Mouse (Mus musculus): ENCODE results near the gene Wdr92. TPM values are rescaled to one million over a fixed set of nuclear protein-coding genes. Genes with fewer than 3 reads are reported as not detected.

Wdr92 gene
- polyA plus RNA-seq (2012; rRNA removed) (5.0 and 6.2 TPM in 2 replicates), polyA plus RNA-seq (2014; fragmentation: Nextera tagmentation; extraction: Ambion mirVana) (12.1 and 12.8 TPM in 2 replicates)

- Histone ChIP-seq H3K36me3 (replicated peaks; ENCODE audit: control insufficient read depth, insufficient read depth, low read depth) (no peaks in the 10 kb centered on the region), H3K4me2 (ENCODE audit: low read depth) (no peak within 1 kb of the TSS), H3K4me1 (replicated peaks; ENCODE audit: control insufficient read depth in 2 of 2, insufficient read depth in 2 of 2, low read length in 1 of 2) (no peaks in the 10 kb centered on the region), H3K9ac (replicated peaks) (no peak within 1 kb of the TSS), H3K4me3 (ENCODE audit: insufficient read depth in 1 of 2, low read depth in 2 of 2, low read length in 2 of 2) (no peak within 1 kb of the TSS), H3K27ac (no peak within 1 kb of the TSS), H3K9me3 (ENCODE audit: control insufficient read depth, low read length) (no peaks in the 10 kb centered on the region), H3K27me3 (ENCODE audit: control insufficient read depth, insufficient read depth, low read length) (no peaks in the 10 kb centered on the region)
- ATAC-seq (ENCODE audit: insufficient read depth) = no peak
- DNase-seq (ENCODE audit: low read depth in 3 of 3, low spot score in 3 of 3) = no peak
- TF ChIP-seq EP300 (IDR thresholded peaks at IDR 0.05; ENCODE audit: low read depth) = no peak
- TF ChIP-seq CTCF (IDR thresholded peaks at IDR 0.05; ENCODE audit: low read depth) = no peak
- 72% methylated on average over 3 of the region's 3 CpGs for WGBS (ENCODE audit: insufficient replicate concordance)
These were observed at the start of gene Wdr92 for GRCm38 (mm10) chr11:17181807-17182206. TSS of gene Wdr92 (plus strand) at chr11:17182107.

DNA sequence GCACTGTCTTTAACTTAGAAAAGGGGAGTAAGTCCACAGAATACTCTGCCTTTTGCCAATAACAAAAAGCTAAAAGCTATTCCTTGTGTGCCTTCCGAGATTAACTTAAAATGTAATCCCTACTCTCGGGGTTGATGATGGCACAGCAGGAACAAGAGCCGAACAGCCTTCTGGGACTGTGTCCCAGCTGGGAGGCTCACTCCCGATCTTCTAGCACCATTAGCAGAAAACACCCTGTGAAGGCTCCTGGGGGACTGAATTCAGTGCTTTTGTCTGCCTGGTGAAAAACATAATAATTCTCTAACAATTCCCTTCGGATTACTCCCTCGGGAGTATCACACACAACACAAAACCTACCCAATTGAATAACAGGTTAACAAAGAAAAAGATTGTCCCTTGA is 46.3 kb upstream of the Wdr92 start:
- Histone ChIP-seq H3K4me2 (ENCODE audit: low read depth) (no peak overlapping the region), H3K4me1 (replicated peaks; ENCODE audit: control insufficient read depth in 2 of 2, insufficient read depth in 2 of 2, low read length in 1 of 2) (no peaks in the 10 kb centered on the region), H3K36me3 (replicated peaks; ENCODE audit: control insufficient read depth, insufficient read depth, low read depth) (no peaks in the 10 kb centered on the region), H3K9ac (replicated peaks) (no peak overlapping the region), H3K27ac (no peak overlapping the region), H3K27me3 (ENCODE audit: control insufficient read depth, insufficient read depth, low read length) (no peaks in the 10 kb centered on the region), H3K9me3 (ENCODE audit: control insufficient read depth, low read length) (no peaks in the 10 kb centered on the region), H3K4me3 (ENCODE audit: insufficient read depth in 1 of 2, low read depth in 2 of 2, low read length in 2 of 2) (no peak overlapping the region)
- ATAC-seq (ENCODE audit: insufficient read depth) (no peak), DNase-seq (ENCODE audit: low read depth in 3 of 3, low spot score in 3 of 3) (no peak)
- TF ChIP-seq CTCF (IDR thresholded peaks at IDR 0.05; ENCODE audit: low read depth) (no peak), EP300 (IDR thresholded peaks at IDR 0.05; ENCODE audit: low read depth) (no peak)
- 49% methylated on average over 6 of the region's 6 CpGs for WGBS (ENCODE audit: insufficient replicate concordance)

- Histone ChIP-seq H3K36me3 (replicated peaks; ENCODE audit: control insufficient read depth, insufficient read depth, low read depth) (no peaks in the 10 kb centered on the region), H3K9me3 (ENCODE audit: control insufficient read depth, low read length) (no peaks in the 10 kb centered on the region), H3K27me3 (ENCODE audit: control insufficient read depth, insufficient read depth, low read length) (no peaks in the 10 kb centered on the region), H3K4me1 (replicated peaks; ENCODE audit: control insufficient read depth in 2 of 2, insufficient read depth in 2 of 2, low read length in 1 of 2) (no peaks in the 10 kb centered on the region), H3K4me3 (ENCODE audit: insufficient read depth in 1 of 2, low read depth in 2 of 2, low read length in 2 of 2) (no peak overlapping the region), H3K4me2 (ENCODE audit: low read depth) (no peak overlapping the region), H3K27ac (no peak overlapping the region), H3K9ac (replicated peaks) (no peak overlapping the region)
- DNase-seq (ENCODE audit: low read depth in 3 of 3, low spot score in 3 of 3) (no peak), ATAC-seq (ENCODE audit: insufficient read depth) (no peak)
- WGBS (ENCODE audit: insufficient replicate concordance) = 52% methylated on average over 6 of the region's 6 CpGs
- TF ChIP-seq CTCF (IDR thresholded peaks at IDR 0.05; ENCODE audit: low read depth) (no peak), EP300 (IDR thresholded peaks at IDR 0.05; ENCODE audit: low read depth) (no peak)
These were observed 43.4 kb upstream of the Wdr92 start for GRCm38 (mm10) chr11:17138306-17139033.

DNA sequence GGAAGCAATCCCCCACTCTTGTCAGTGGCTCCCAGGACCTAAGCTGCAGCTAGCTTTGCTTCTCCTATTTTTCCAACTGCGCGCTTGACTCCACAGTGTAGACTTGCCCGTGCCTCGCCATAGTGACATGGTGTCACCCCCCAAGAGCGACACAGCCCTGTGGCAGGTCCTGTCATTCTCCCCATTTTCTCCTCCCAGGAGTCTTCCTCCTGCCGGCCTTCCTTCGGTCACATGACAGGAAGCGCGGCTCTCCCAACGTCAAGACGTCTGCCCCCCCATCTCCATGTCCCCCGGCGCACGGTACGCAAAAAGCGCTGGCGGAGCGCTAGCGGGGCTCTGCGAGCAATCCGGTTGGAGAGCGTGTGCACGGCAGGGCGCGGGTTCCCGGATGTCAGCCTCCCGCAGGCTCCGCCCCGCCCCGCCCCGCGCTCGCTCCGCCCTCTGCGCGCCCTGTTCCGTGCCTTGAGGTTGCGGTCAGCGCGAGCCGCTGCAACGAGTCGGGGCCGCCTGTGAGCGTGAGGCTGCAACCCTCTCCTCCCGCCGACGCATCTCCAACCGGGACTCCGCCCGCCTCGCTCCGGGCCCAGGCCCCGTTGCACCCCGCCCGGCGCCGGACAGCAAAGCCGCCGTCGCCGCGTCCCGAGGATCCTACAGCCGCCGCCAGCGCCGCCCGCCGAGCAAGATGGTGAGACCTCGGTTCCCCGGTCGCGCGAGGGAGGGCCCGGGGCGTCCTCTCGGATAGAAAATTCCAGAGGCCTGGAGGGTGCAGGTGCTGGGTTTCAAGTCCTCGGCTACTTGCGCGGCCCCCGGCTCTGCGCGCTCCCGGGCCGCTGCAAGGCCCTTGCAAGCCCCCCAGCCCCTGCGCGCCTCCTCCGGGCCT is 22.8 kb upstream of the Wdr92 start, which contains the start of gene Ppp3r1:
TSS of gene Ppp3r1 (plus strand) at position 406 of the 880 bp plus-strand sequence.
- peak; percentile 97 for ATAC-seq (ENCODE audit: insufficient read depth)
- H3K27ac ChIP-seq = peak within 1 kb of the TSS; percentile 89
- under 1% methylated on average over 88 of the region's 89 CpGs for WGBS (ENCODE audit: insufficient replicate concordance)
- DNase-seq (ENCODE audit: low read depth in 3 of 3, low spot score in 3 of 3) = peak; percentile 89 to 92 (median 90)
- peak within 1 kb of the TSS; percentile 95 for H3K4me2 ChIP-seq (ENCODE audit: low read depth)
- H3K36me3 ChIP-seq (replicated peaks; ENCODE audit: control insufficient read depth, insufficient read depth, low read depth) = no peaks in the 10 kb centered on the region
- peak within 1 kb of the TSS; percentile 82 to 98 for H3K4me3 ChIP-seq (ENCODE audit: insufficient read depth in 1 of 2, low read depth in 2 of 2, low read length in 2 of 2)
- TF ChIP-seq EP300 (IDR thresholded peaks at IDR 0.05; ENCODE audit: low read depth) (no peak; the same call in 1 of the 2 replicates), CTCF (IDR thresholded peaks at IDR 0.05; ENCODE audit: low read depth) (0 out of 2 replicates have a peak, but pooled peaks have one; percentile 19)
- H3K9ac ChIP-seq (replicated peaks) = peak within 1 kb of the TSS; percentile 94
- peaks cover 3 to 24% of the 10 kb centered on the region in 2 experiments; a peak in 3 of 4 replicates for H3K4me1 ChIP-seq (replicated peaks; ENCODE audit: control insufficient read depth in 2 of 2, insufficient read depth in 2 of 2, low read length in 1 of 2)
- H3K9me3 ChIP-seq (ENCODE audit: control insufficient read depth, low read length) = no peaks in the 10 kb centered on the region
- no peaks in the 10 kb centered on the region for H3K27me3 ChIP-seq (ENCODE audit: control insufficient read depth, insufficient read depth, low read length)
